Comparison of ENCODE assay signal across 8 mouse cellular contexts in the genomic region with DNA sequence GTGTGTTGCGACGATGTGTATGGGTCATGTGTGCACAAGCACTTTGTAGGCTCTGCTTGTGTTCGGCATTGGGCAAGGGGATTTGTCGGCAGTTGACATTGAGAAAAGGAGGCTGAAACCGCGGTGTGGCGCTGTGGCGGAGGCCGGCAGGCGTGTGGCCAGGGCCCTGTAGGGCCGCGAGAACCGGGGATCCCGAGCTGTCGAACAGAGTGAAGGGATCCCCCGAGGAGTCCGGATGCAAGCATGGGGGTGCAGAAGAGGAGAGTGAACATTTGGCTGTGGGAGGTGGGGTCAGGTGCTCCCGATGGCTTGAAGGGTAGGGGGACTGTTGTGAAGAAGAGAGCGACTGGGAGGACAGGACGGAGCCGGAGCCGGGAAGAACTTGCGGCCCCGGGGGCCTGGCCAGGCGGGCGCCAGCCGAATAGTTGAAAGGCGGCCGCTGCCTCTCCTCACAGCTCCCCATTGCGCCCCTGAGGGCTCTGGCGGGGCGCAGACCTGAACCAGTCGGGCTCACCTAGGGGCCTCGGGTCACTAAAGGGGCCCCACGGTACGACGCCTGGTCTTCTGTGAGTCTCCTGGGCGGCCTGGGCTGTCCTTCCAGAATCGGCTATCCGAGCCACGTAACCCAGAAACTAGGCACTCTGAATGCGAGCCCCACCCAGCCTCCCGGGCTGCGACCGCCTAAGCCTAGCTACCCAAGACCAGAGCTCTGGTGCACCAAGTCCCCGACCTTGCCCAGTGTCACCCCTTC. TPM values are rescaled to one million over a fixed set of nuclear protein-coding genes. Genes with fewer than 3 reads are reported as not detected.
A peak's percentile ranks its signal among the peaks of the same experiment; 100 is the strongest.
DNase-seq lines count a peak whose midpoint lies in the region; ATAC-seq and TF ChIP-seq lines count a peak whose summit lies in the region.

No protein-coding gene starts in this region.

- WGBS in lung, embryonic 14.5 days = 1% methylated on average over 45 of the region's 46 CpGs
- under 1% methylated on average over 46 of the region's 46 CpGs for WGBS in embryonic facial prominence, embryonic 11.5 days
- 1% methylated on average over 46 of the region's 46 CpGs for WGBS in heart, embryonic 12.5 days
- under 1% methylated on average over 46 of the region's 46 CpGs for WGBS in limb, embryonic 10.5 days
- under 1% methylated on average over 46 of the region's 46 CpGs for WGBS in neural tube, embryonic 12.5 days

- no peaks in the 10 kb centered on the region for H3K4me1 ChIP-seq in lung, embryonic 14.5 days (ENCODE audit: insufficient read depth)
- H3K4me1 ChIP-seq in embryonic facial prominence, embryonic 11.5 days (ENCODE audit: control insufficient read depth, insufficient read depth, low read length) = 0 out of 2 replicates have a peak, but pooled peaks cover 4% of the 10 kb centered on the region
- H3K4me1 ChIP-seq in heart, embryonic 12.5 days (replicated peaks) = peaks cover 25% of the 10 kb centered on the region
- H3K4me1 ChIP-seq in limb, embryonic 10.5 days = peaks cover 60% of the 10 kb centered on the region
- peaks cover 22% of the 10 kb centered on the region for H3K4me1 ChIP-seq in neural tube, embryonic 12.5 days

- peak; percentile 62 for TF ChIP-seq CTCF in lung, embryonic 14.5 days (IDR thresholded peaks at IDR 0.05; ENCODE audit: low read depth)

- no peak for DNase-seq in lung, embryonic 14.5 days
- DNase-seq in lung, postnatal 36 days = no peak
- peak; percentile 79 for DNase-seq in embryonic facial prominence, embryonic 11.5 days (ENCODE audit: low spot score)
- peak; percentile 88 for DNase-seq in limb, embryonic 10.5 days (ENCODE audit: low spot score)
- DNase-seq in spleen, adult 12 weeks (ENCODE audit: low spot score) = no peak
- DNase-seq in urinary bladder, postnatal 10 days (ENCODE audit: low spot score) = no peak

- H3K9ac ChIP-seq in lung, embryonic 14.5 days = no peak overlapping the region
- peak overlapping the region; percentile 58 for H3K9ac ChIP-seq in embryonic facial prominence, embryonic 11.5 days (replicated peaks; ENCODE audit: low read length)
- peak overlapping the region; percentile 52; the same call in 1 of the 2 replicates for H3K9ac ChIP-seq in heart, embryonic 12.5 days
- H3K9ac ChIP-seq in neural tube, embryonic 12.5 days = no peak overlapping the region; the same call in 1 of the 2 replicates

- H3K36me3 ChIP-seq in lung, embryonic 14.5 days (ENCODE audit: insufficient read depth) = no peaks in the 10 kb centered on the region
- no peaks in the 10 kb centered on the region for H3K36me3 ChIP-seq in embryonic facial prominence, embryonic 11.5 days (replicated peaks; ENCODE audit: control insufficient read depth, insufficient read depth, low read depth, low read length)
- H3K36me3 ChIP-seq in heart, embryonic 12.5 days = no peaks in the 10 kb centered on the region
- peaks cover 14% of the 10 kb centered on the region for H3K36me3 ChIP-seq in limb, embryonic 10.5 days
- no peaks in the 10 kb centered on the region for H3K36me3 ChIP-seq in neural tube, embryonic 12.5 days

- peak overlapping the region; percentile 11; the same call in 1 of the 2 replicates for H3K4me3 ChIP-seq in lung, embryonic 14.5 days (ENCODE audit: low read depth, low read length)
- peak overlapping the region; percentile 25 for H3K4me3 ChIP-seq in embryonic facial prominence, embryonic 11.5 days (ENCODE audit: low read depth, low read length)
- H3K4me3 ChIP-seq in heart, embryonic 12.5 days = peak overlapping the region; percentile 36
- peak overlapping the region; percentile 47 for H3K4me3 ChIP-seq in limb, embryonic 10.5 days
- H3K4me3 ChIP-seq in neural tube, embryonic 12.5 days = peak overlapping the region; percentile 19; the same call in 1 of the 2 replicates

- no peak overlapping the region for H3K27ac ChIP-seq in lung, embryonic 14.5 days (ENCODE audit: low read depth)
- peak overlapping the region; percentile 47; the same call in 1 of the 2 replicates for H3K27ac ChIP-seq in embryonic facial prominence, embryonic 11.5 days (replicated peaks; ENCODE audit: low read depth, low read length)
- no peak overlapping the region for H3K27ac ChIP-seq in heart, embryonic 12.5 days (ENCODE audit: poor library complexity, severe bottlenecking)
- peak overlapping the region; percentile 85 for H3K27ac ChIP-seq in limb, embryonic 10.5 days
- H3K27ac ChIP-seq in neural tube, embryonic 12.5 days = no peak overlapping the region

- peak; percentile 60; the same call in 1 of the 2 replicates for ATAC-seq in lung, embryonic 14.5 days (ENCODE audit: insufficient read depth)
- ATAC-seq in embryonic facial prominence, embryonic 11.5 days (replicated peaks; ENCODE audit: insufficient number of reproducible peaks, low FRiP score, low TSS enrichment, low read depth) = peak; percentile 70
- 0 out of 2 replicates have a peak, but pooled peaks have one; percentile 47 for ATAC-seq in heart, embryonic 12.5 days (ENCODE audit: insufficient number of reproducible peaks, low FRiP score)
- peak; percentile 69 for ATAC-seq in neural tube, embryonic 12.5 days (ENCODE audit: low FRiP score, low read depth)

- H3K4me2 ChIP-seq in lung, embryonic 14.5 days = peak overlapping the region; percentile 27; the same call in 1 of the 2 replicates
- H3K4me2 ChIP-seq in embryonic facial prominence, embryonic 11.5 days (ENCODE audit: low read depth, low read length) = peak overlapping the region; percentile 40
- peak overlapping the region; percentile 63 for H3K4me2 ChIP-seq in heart, embryonic 12.5 days
- peak overlapping the region; percentile 48 for H3K4me2 ChIP-seq in neural tube, embryonic 12.5 days (replicated peaks)

- H3K9me3 ChIP-seq in lung, embryonic 14.5 days (ENCODE audit: low read depth, low read length) = no peaks in the 10 kb centered on the region
- no peaks in the 10 kb centered on the region for H3K9me3 ChIP-seq in embryonic facial prominence, embryonic 11.5 days (replicated peaks; ENCODE audit: control insufficient read depth, low read length)
- H3K9me3 ChIP-seq in heart, embryonic 12.5 days (replicated peaks) = peaks cover under 1% of the 10 kb centered on the region; the same call in 1 of the 2 replicates
- no peaks in the 10 kb centered on the region for H3K9me3 ChIP-seq in limb, embryonic 10.5 days (replicated peaks)
- H3K9me3 ChIP-seq in neural tube, embryonic 12.5 days = no peaks in the 10 kb centered on the region

- peaks cover 86% of the 10 kb centered on the region for H3K27me3 ChIP-seq in lung, embryonic 14.5 days (ENCODE audit: insufficient read depth, low read length)
- H3K27me3 ChIP-seq in embryonic facial prominence, embryonic 11.5 days (ENCODE audit: control insufficient read depth, insufficient read depth, low read length) = peaks cover 36% of the 10 kb centered on the region
- H3K27me3 ChIP-seq in heart, embryonic 12.5 days (replicated peaks) = peaks cover 93% of the 10 kb centered on the region
- H3K27me3 ChIP-seq in limb, embryonic 10.5 days (ENCODE audit: low read depth, poor library complexity, severe bottlenecking) = peaks cover 87% of the 10 kb centered on the region
- peaks cover 82% of the 10 kb centered on the region for H3K27me3 ChIP-seq in neural tube, embryonic 12.5 days (replicated peaks)

RNA-seq across cellular contexts. Expression of gene Msx1, which starts 7.3 kb away (rescaled TPM):
- polyA plus RNA-seq in lung, embryonic 14.5 days (2014; fragmentation: Nextera tagmentation; extraction: Ambion mirVana) = 2.9 and 3.1 TPM in 2 replicates
- 330 and 367 TPM in 2 replicates for polyA plus RNA-seq in embryonic facial prominence, embryonic 11.5 days (2014; fragmentation: Nextera tagmentation; extraction: Ambion mirVana)
- 20.4 and 20.6 TPM in 2 replicates for polyA plus RNA-seq in heart, embryonic 12.5 days (2016; fragmentation: Nextera tagmentation; extraction: Ambion mirVana)
- 360 and 372 TPM in 2 replicates for polyA plus RNA-seq in limb, embryonic 10.5 days (2016; fragmentation: Nextera tagmentation; extraction: Ambion mirVana)
- 38.8 and 50.5 TPM in 2 replicates for polyA plus RNA-seq in neural tube, embryonic 12.5 days (2016; fragmentation: Nextera tagmentation; extraction: Ambion mirVana)

Comparison
In these comparisons a context has a peak if more than half of its experiments do, and no peak if none do; other contexts are left out.
1. DNase-seq: peak in embryonic facial prominence, embryonic 11.5 days (single experiment) and limb, embryonic 10.5 days (single experiment); none in lung, embryonic 14.5 days (single experiment), lung, postnatal 36 days (single experiment), spleen, adult 12 weeks (single experiment) and urinary bladder, postnatal 10 days (single experiment).
2. H3K27ac ChIP-seq: peak in embryonic facial prominence, embryonic 11.5 days (single experiment) and limb, embryonic 10.5 days (single experiment); none in lung, embryonic 14.5 days (single experiment), heart, embryonic 12.5 days (single experiment) and neural tube, embryonic 12.5 days (single experiment).
3. H3K9ac ChIP-seq: peak in embryonic facial prominence, embryonic 11.5 days (single experiment) and heart, embryonic 12.5 days (single experiment); none in lung, embryonic 14.5 days (single experiment) and neural tube, embryonic 12.5 days (single experiment).
4. Peak in every context shown above with its lines, with median percentiles within 50 percentile points of each other: ATAC-seq, H3K4me2 ChIP-seq and H3K4me3 ChIP-seq.